ENCODE assay signal across 19 mouse cellular contexts in the genomic region with DNA sequence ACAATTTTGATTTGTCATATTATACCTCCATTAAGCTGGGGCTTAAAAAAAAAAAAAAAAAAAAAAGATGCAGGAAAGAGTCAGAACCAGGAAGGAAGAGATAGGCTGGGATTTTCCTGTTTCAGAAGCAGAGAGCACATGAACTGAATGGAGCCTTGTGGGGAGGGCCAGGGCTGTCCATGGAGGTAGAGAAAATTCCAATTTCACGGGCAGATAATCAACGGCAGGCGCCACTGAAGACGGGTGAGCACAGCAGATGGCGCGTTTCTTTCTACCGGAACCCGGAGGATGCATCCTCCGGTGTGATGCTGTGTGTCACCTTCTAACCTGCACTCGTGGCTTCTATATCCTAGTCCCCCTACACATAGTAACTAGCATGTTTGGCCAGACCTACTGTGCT. TPM values are rescaled to one million over a fixed set of nuclear protein-coding genes. Genes with fewer than 3 reads are reported as not detected.
A peak's percentile ranks its signal among the peaks of the same experiment; 100 is the strongest.
DNase-seq lines count a peak whose midpoint lies in the region; ATAC-seq and TF ChIP-seq lines count a peak whose summit lies in the region.
"Had no signal": no experiment of that assay in that cellular context is flagged by ENCODE, and none has a peak within 500 bp of the region (broad histone marks: within the 10 kb centered on the region; RNA-seq: fewer than 3 reads in every experiment).

No protein-coding gene starts in this region.

- peak overlapping the region; percentile 69 for H3K27ac ChIP-seq in brown adipose tissue, adult 24 weeks (replicated peaks; ENCODE audit: low read depth, low read length)
- no peak overlapping the region for H3K27ac ChIP-seq in embryonic facial prominence, embryonic 12.5 days
- H3K27ac ChIP-seq in hindbrain, postnatal 0 days: no peak overlapping the region
- H3K27ac ChIP-seq in forebrain, embryonic 13.5 days: no peak overlapping the region
- H3K27ac ChIP-seq in forebrain, embryonic 12.5 days: no peak overlapping the region
- H3K27ac ChIP-seq: heart, embryonic 13.5 days; limb, embryonic 15.5 days; stomach, postnatal 0 days had no signal

- 36% methylated on average over 10 of the region's 10 CpGs for WGBS in embryonic facial prominence, embryonic 12.5 days
- 31% methylated on average over 10 of the region's 10 CpGs for WGBS in hindbrain, postnatal 0 days
- 89% methylated on average over 10 of the region's 10 CpGs for WGBS in forebrain, embryonic 13.5 days
- WGBS in forebrain, embryonic 12.5 days: 72% methylated on average over 10 of the region's 10 CpGs

- peak; percentile 25 for TF ChIP-seq CTCF in hindbrain, postnatal 0 days (IDR thresholded peaks at IDR 0.05; ENCODE audit: low read depth)

- ATAC-seq in embryonic facial prominence, embryonic 12.5 days (ENCODE audit: insufficient number of reproducible peaks, insufficient read depth, low FRiP score, low TSS enrichment): no peak
- ATAC-seq in hindbrain, postnatal 0 days: peak; percentile 71
- no peak for ATAC-seq in forebrain, embryonic 13.5 days
- ATAC-seq in forebrain, embryonic 12.5 days (ENCODE audit: low FRiP score): no peak

- DNase-seq in heart, adult 11 months: peak; percentile 88
- no peak for DNase-seq in heart, adult 18-20 months
- peak; percentile 63 for DNase-seq in hindbrain, postnatal 0 days (ENCODE audit: low spot score)
- no peak for DNase-seq in urinary bladder, postnatal 14 days (ENCODE audit: low spot score)
- DNase-seq: gastrocnemius, postnatal 10 days; lung, adult 2 months; spleen, adult 18-20 months; thymus, postnatal 25 days had no signal

- no peaks in the 10 kb centered on the region for H3K36me3 ChIP-seq in embryonic facial prominence, embryonic 12.5 days
- no peaks in the 10 kb centered on the region for H3K36me3 ChIP-seq in hindbrain, postnatal 0 days (ENCODE audit: insufficient read depth, low read length)
- no peaks in the 10 kb centered on the region for H3K36me3 ChIP-seq in forebrain, embryonic 13.5 days (ENCODE audit: poor library complexity, severe bottlenecking)
- H3K36me3 ChIP-seq in forebrain, embryonic 12.5 days (replicated peaks): no peaks in the 10 kb centered on the region
- H3K36me3 ChIP-seq: heart, embryonic 13.5 days; limb, embryonic 15.5 days had no signal

- 0 out of 2 replicates have a peak overlapping the region, but pooled peaks have one; percentile 2 for H3K4me2 ChIP-seq in embryonic facial prominence, embryonic 12.5 days (replicated peaks)
- H3K4me2 ChIP-seq in hindbrain, postnatal 0 days (ENCODE audit: low read depth, low read length): peak overlapping the region; percentile 19; the same call in 1 of the 2 replicates
- no peak overlapping the region for H3K4me2 ChIP-seq in forebrain, embryonic 13.5 days
- H3K4me2 ChIP-seq in forebrain, embryonic 12.5 days: no peak overlapping the region
- H3K4me2 ChIP-seq: heart, embryonic 13.5 days; limb, embryonic 15.5 days had no signal

- H3K9ac ChIP-seq in embryonic facial prominence, embryonic 12.5 days: no peak overlapping the region
- H3K9ac ChIP-seq in hindbrain, postnatal 0 days (replicated peaks; ENCODE audit: low read length): no peak overlapping the region
- no peak overlapping the region for H3K9ac ChIP-seq in forebrain, embryonic 13.5 days
- no peak overlapping the region for H3K9ac ChIP-seq in forebrain, embryonic 12.5 days
- H3K9ac ChIP-seq: heart, embryonic 13.5 days; limb, embryonic 15.5 days had no signal

- H3K4me1 ChIP-seq in brown adipose tissue, adult 24 weeks (ENCODE audit: control insufficient read depth, insufficient read depth, insufficient read length, low read length): peaks cover 7% of the 10 kb centered on the region
- H3K4me1 ChIP-seq in embryonic facial prominence, embryonic 12.5 days: peaks cover 12% of the 10 kb centered on the region
- no peaks in the 10 kb centered on the region; the same call in 1 of the 2 replicates for H3K4me1 ChIP-seq in hindbrain, postnatal 0 days (ENCODE audit: insufficient read depth, low read length)
- no peaks in the 10 kb centered on the region for H3K4me1 ChIP-seq in forebrain, embryonic 13.5 days
- peaks cover 7% of the 10 kb centered on the region for H3K4me1 ChIP-seq in forebrain, embryonic 12.5 days
- H3K4me1 ChIP-seq: limb, embryonic 15.5 days had no signal

- no peaks in the 10 kb centered on the region for H3K9me3 ChIP-seq in embryonic facial prominence, embryonic 12.5 days
- H3K9me3 ChIP-seq in hindbrain, postnatal 0 days (ENCODE audit: low read length): no peaks in the 10 kb centered on the region
- no peaks in the 10 kb centered on the region; the same call in 1 of the 2 replicates for H3K9me3 ChIP-seq in forebrain, embryonic 13.5 days (replicated peaks)
- no peaks in the 10 kb centered on the region for H3K9me3 ChIP-seq in forebrain, embryonic 12.5 days
- H3K9me3 ChIP-seq: limb, embryonic 15.5 days had no signal

- H3K27me3 ChIP-seq in embryonic facial prominence, embryonic 12.5 days: no peaks in the 10 kb centered on the region
- no peaks in the 10 kb centered on the region for H3K27me3 ChIP-seq in hindbrain, postnatal 0 days (ENCODE audit: insufficient read depth, low read length)
- H3K27me3 ChIP-seq in forebrain, embryonic 13.5 days: no peaks in the 10 kb centered on the region
- H3K27me3 ChIP-seq in forebrain, embryonic 12.5 days: peaks cover under 1% of the 10 kb centered on the region; the same call in 1 of the 2 replicates
- H3K27me3 ChIP-seq: limb, embryonic 15.5 days had no signal

- no peak overlapping the region for H3K4me3 ChIP-seq in brown adipose tissue, adult 24 weeks (ENCODE audit: insufficient read depth, low read depth, low read length)
- no peak overlapping the region for H3K4me3 ChIP-seq in embryonic facial prominence, embryonic 12.5 days
- no peak overlapping the region for H3K4me3 ChIP-seq in hindbrain, postnatal 0 days (ENCODE audit: low read length)
- no peak overlapping the region for H3K4me3 ChIP-seq in forebrain, embryonic 13.5 days
- no peak overlapping the region for H3K4me3 ChIP-seq in forebrain, embryonic 12.5 days (replicated peaks)
- H3K4me3 ChIP-seq: heart, embryonic 13.5 days; limb, embryonic 15.5 days had no signal

RNA-seq across cellular contexts. Expression of gene Gm17364, which starts 22.6 kb away (rescaled TPM):
- not detected for total RNA-seq in heart, adult 18-20 months (2021)
- not detected in 2 replicates for polyA plus RNA-seq in brown adipose tissue, adult 24 weeks (2012; ENCODE audit: insufficient read depth, insufficient read length, missing spikeins)
- not detected in 2 replicates for polyA plus RNA-seq in embryonic facial prominence, embryonic 12.5 days (2016; fragmentation: Nextera tagmentation; extraction: Ambion mirVana)
- total RNA-seq in hindbrain, postnatal 0 days (2014; rRNA removed): not detected in 2 replicates
- polyA plus RNA-seq in hindbrain, postnatal 0 days (2015; fragmentation: Nextera tagmentation; extraction: Ambion mirVana): not detected in 2 replicates
- polyA plus RNA-seq in forebrain, embryonic 13.5 days (2015; fragmentation: Nextera tagmentation; extraction: Ambion mirVana): not detected in 2 replicates
- not detected in 2 replicates for polyA plus RNA-seq in forebrain, embryonic 12.5 days (2016; fragmentation: Nextera tagmentation; extraction: Ambion mirVana)
- total RNA-seq: common myeloid progenitor, adult 5-6 weeks; gastrocnemius, postnatal 10 days; left cerebral cortex, adult 8-10 months; MEL had no signal
- polyA plus RNA-seq: heart, embryonic 13.5 days; kidney, embryonic 14.5 days; limb, embryonic 15.5 days; lung, adult 2 months; stomach, postnatal 0 days had no signal

RNA-seq across cellular contexts. Expression of gene Smim13, which starts 46.8 kb away (rescaled TPM):
- total RNA-seq in heart, adult 18-20 months (2021): 10 to 100 TPM; 24.7 to 27.5 TPM
- 6.3 and 7.3 TPM in 2 replicates for polyA plus RNA-seq in brown adipose tissue, adult 24 weeks (2012; ENCODE audit: insufficient read depth, insufficient read length, missing spikeins)
- polyA plus RNA-seq in embryonic facial prominence, embryonic 12.5 days (2016; fragmentation: Nextera tagmentation; extraction: Ambion mirVana): 19.3 and 21.4 TPM in 2 replicates
- total RNA-seq in hindbrain, postnatal 0 days (2014; rRNA removed): 44.2 and 44.8 TPM in 2 replicates
- 26.7 and 27.5 TPM in 2 replicates for polyA plus RNA-seq in hindbrain, postnatal 0 days (2015; fragmentation: Nextera tagmentation; extraction: Ambion mirVana)
- 14.6 and 15.6 TPM in 2 replicates for polyA plus RNA-seq in forebrain, embryonic 13.5 days (2015; fragmentation: Nextera tagmentation; extraction: Ambion mirVana)
- polyA plus RNA-seq in forebrain, embryonic 12.5 days (2016; fragmentation: Nextera tagmentation; extraction: Ambion mirVana): 19.4 and 20.3 TPM in 2 replicates

Comparison
In these comparisons a context has a peak if more than half of its experiments do, and no peak if none do; other contexts are left out.
1. DNase-seq: peak in heart, adult 11 months (single experiment) and hindbrain, postnatal 0 days (single experiment); none in heart, adult 18-20 months (0 of 2) and urinary bladder, postnatal 14 days (single experiment).
2. H3K4me2 ChIP-seq: peak in embryonic facial prominence, embryonic 12.5 days (single experiment) and hindbrain, postnatal 0 days (single experiment); none in forebrain, embryonic 13.5 days (single experiment) and forebrain, embryonic 12.5 days (single experiment).